Mouse (Mus musculus) telencephalon, adult 2 months (tissue): ENCODE measurements at regions not wholly inside any gene's neighbourhood (a gene's known extent, or its start where the extent isn't known, plus 50 kb on each side); places are given as distances from the start of the nearest gene placed in this dataset.

Source experiments
- DNase-seq: peaks from one replicate; pipeline ENCODE4 v3.0.0-alpha.2; 2011; ENCODE audit warnings: low read depth, low spot score

DNA sequence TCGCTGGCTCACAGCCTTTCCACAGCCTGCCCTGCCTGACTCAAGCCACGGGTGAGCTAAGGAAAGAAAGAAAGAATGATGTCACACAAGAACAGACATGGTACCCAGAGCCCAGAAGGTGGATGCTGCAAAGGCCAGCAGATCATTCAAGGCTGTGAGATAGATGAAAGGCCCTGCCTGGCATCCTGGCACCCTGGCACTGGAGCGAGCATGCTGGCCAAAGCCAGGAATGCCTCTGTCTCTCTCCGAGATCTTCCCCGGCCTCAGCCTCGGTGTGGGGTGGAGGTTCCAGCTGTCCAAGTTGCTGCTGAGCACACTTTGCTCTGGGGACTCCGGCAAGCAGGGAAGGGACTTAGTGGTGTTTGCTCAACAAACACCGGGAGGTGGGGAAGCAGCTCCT, 116.4 kb upstream of the Lhx5 start:
- DNase-seq: no peak

DNA sequence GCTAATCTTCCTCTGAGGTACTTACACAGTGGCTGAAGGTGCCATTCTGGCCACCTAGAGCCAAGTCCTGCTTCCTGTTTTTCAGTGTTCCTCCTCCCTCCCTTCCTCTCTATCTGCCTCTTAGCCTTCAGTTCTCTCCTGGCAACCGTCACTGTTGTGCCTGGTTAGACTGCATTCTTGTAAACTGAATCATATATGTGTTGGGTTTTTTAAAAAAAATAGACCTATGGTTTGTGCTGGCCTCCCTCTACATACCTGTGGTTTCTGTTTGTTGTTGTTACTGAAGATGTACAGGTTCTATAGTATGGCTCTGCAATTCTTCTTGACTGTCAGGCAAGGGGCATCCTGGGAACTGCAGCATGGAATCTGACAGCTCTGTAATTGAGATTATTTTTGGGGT, 112.5 kb upstream of the Lhx5 start:
- DNase-seq: no peak

DNA sequence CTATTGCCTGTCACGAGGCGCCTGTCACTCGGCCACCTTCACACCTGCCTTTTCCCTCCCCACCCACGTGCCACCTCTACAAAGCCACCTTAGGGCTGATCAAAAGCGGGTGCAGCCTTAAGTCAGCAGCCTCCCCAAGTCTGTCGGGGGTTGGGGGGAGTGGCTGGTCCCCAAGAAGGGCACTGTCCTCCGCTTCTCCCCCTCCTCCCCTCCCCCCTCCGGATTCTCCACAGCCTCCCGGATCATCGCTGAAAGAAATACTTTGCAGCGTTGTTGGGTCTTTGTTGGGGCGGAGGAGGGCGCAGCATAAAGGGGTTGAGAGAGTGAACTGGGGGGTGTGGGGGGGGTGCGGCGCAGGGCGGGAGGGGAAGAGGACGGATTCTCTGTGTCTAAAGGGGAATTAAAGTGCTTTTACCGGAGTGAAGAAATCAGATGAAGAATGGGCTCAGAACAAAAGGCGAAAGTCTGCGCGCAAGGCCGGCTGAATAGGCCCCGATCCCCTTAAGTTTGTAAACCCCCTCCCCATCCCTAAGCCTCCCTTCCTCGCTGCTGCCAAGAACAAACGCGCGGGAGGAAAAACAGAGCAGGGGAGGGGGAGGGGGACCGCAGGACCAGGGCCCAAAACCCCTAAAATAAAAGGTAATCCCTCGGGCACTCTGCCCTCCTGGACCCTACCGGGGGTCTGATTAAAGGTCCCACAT, 109.3 kb upstream of the Lhx5 start:
- no peak for DNase-seq

DNA sequence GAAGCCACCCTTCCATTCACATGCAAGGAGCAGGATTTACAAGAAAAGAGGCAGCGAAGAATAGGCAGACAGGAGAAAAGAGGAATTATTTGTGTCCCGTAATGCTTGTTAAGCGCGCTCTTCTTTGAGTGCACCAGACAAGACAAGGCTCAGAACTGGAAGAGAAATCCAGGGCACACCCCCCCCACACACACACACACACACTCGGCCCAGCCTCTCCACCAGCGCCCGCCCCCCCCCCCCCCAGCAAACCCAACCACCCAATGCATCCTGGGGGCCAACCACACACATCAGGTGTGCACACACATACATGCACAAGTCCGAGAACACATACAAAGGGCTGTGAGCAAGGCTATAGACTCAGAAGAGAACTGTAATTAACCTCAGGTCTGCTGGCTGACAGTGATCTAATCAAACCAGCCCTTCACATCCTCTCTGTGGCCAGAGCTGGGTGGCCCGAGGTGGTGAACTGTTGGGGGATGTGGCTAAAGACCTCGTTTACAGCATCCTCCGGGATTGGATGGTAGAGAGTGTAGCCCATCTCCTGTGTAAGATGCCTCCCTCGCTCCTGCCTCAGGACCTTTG, 108.7 kb upstream of the Lhx5 start:
- DNase-seq: no peak

DNA sequence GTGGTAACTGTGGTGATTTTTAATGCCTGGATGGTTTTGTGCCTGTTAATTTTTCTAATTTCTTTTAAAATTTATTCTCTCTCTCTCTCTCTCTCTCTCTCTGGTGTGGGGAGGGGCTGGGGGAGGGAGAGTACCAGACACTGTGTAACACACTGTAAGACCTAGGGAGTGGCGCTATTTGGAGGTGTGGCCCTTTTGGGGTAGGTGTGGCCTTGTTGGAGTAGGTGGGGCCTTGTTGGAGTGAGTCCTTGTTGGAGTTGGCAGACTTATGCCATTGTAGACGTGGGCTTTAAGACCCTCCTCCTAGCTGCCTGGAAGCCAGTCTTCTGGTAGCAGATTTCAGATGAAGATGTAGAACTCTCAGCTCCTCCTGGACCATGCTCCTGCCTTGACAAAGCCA, 107.4 kb upstream of the Lhx5 start:
- DNase-seq: no peak

DNA sequence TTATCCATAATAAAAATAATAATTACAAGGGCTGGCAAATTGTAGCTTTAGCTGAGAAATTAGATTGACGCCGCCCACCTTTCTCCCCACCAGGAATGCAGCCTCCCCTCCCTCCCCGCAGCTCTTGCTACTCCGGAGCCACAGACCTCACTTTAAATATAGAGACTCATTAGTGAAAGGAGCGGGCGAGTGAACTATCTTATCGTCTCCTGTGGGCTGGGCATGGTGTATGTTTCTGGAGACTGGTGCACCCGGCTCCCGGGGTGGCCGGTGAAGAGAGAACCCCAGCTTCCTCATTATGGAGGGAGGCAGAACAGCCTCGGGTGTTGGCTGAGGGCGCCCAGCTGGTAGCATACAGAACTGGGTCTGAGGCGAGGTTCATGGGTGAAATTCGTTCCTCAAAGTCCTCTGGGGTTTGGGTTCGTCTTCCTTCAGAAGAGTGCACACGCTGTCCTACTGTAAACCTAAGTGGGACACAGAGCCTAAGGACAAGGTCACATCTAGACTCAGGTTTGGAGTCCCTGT, 106.1 kb upstream of the Lhx5 start:
- DNase-seq: no peak

DNA sequence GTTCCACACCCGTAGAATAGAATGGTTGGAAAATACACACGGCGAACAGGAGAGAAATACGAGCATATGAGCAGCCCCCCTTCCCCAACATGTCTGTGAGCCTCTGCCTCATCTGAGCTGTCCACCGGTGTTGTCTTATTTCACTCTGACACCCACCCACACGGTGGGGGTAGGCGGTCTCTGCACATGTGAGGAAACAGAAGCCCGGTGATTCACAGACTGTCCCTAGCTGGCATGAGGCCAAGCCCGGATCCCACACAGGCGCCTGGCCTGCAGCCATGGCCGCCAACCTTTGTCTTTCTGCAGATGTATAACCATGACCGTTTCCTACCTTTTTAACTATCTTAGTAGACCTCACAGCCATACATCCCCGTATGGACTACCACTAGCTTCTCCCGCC, 99.5 kb upstream of the Lhx5 start:
- no peak for DNase-seq

DNA sequence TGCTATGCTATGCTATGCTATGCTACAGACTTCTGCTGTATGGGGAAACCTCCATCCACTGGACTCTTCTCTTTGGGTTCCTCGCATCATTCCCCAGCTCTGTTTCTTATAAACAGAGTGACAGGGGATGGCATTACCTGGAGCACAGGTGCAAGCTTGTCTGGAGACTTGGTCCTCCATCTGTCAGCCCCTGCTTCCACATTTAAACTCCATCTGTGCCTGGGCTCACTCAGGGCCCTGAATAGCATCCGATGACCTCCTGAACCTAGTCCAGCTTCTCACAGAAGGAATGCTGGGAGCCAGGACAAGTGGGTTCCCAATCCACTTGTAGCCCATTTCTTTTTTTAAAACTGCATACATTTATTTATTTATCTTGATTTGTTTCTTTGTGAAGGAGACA, 92.3 kb upstream of the Lhx5 start:
- DNase-seq: no peak

DNA sequence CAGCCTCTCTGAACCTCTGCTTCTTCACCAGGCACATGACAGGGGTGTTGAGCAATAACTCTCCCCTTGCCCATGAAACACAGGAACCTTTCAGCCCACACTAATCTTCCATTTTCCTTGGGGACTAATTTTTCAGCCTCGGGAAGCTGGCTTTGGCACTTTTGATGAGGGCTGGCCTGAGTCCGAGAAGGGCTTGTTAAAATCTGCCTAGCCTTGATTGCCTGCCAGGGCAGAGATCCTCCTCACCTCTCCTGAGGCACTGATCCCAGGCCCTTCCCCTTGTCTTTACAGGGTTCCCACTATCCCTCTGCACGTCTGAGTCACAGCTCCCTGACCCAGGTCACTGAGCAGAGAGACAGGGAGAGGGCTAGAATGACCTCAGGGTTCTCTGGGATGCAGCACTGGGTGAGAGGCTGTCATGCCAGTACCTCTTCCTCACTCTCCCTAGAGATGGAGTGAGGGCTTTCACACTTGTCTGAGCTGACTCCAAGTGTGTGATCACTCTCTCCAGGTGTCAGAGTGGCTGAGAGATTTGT, 90.7 kb upstream of the Lhx5 start:
- no peak for DNase-seq

DNA sequence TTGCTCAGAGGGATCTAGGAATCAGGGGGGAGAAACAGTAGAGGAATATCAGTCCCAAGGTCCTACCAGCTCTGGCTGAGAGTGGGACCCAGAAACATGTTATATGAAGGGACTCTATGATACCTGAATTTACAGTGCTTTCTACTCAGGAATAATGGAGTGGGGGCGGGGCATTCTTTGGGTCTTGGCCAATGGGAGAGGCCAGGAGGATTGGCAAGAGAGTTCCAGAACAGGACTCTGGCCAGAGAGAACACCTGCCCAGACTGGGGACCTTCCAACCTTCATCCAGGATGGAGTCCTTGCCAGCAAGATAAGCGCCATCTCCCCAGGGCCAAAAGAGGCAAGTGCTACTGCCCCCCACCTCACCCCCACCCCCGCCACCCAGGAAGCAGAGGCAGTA, 81.0 kb upstream of the Lhx5 start:
- no peak for DNase-seq

DNA sequence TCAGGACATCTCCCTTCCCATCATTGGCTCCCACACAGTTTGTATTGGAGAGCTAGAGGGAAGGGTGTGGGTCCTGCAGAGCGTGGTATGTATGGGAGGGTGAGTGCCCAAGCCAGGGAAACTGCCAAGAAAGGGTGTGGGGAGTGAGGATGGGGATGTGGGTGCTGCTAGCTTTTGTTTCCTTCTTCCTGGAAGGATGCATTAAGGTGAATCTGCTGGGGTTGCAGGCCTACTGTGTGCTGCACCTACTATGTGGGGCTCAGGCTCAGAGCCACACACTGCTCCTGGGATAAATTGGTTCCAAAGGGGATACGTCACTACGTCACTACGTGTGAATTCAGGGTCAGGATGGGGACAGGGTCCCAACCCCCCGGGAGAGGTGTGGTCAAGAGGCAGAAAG, 79.7 kb upstream of the Lhx5 start:
- no peak for DNase-seq

DNA sequence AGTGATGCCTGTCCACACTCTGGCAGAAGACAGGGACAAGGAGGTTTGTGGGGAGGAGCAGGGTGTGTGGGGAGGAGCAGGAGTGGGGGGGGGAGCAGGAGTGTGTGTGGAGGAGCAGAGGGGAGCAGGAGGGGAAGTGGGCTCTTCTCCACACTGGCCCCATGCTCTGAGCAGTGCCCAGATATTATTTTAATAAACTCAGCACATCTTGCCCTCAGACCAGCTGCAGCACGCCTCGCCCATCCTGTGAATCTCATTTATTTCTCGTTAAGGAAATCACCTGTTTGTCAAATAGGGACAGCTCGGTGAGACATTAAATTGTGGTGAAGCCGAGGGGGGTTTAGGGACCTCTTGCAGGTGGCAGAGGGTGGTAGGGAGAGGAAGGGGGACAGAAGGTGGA, 77.8 kb upstream of the Lhx5 start:
- DNase-seq: no peak

DNA sequence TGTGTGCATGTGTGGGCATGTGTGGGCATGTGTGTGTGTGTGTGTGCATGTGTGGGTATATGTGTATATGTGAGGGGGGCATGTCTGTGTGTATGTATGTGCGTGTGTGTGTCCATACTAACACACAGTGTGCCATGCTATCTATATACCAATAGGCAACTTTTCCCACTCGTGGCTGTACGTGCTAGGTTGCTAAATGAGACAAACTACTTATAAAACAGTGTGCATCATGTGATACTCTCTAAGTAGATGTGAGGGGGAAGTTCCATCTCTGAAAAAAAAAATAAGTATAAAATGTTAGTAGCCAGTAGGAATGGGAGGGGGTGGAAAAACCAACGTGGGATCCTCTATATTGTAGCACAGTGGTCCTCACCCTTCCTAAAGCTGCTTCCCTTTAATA, 74.5 kb upstream of the Lhx5 start:
- peak; percentile 34 for DNase-seq

DNA sequence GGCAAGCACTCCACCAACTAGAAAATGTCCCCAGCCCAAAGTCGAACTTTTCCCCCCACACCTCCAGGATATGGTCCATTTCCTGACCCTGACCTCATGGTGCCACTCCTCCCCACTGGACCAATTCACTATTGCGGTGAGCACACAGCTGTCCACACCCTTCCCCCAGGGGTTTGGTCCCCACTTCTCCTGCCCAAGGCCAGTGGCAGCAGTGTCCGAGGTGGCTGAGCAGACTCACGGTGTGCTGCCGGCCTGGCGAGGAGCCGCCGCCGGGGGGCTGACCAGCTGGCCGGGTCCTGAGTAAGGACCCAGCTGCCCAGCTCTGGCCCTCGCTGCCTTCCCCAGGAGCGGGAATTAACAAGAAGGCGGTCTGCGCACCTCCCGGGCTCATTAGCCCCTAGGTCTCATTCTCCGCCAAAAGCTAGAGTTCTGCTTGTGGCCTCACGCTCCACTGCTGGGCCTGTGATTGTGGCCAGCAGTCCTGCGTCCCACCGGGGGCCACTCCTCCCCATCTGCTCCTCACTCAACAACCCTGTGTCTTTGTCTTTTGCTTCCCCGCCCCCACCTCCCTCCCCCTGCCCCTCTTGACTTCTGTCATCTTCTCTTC, 73.3 kb upstream of the Lhx5 start:
- no peak for DNase-seq

DNA sequence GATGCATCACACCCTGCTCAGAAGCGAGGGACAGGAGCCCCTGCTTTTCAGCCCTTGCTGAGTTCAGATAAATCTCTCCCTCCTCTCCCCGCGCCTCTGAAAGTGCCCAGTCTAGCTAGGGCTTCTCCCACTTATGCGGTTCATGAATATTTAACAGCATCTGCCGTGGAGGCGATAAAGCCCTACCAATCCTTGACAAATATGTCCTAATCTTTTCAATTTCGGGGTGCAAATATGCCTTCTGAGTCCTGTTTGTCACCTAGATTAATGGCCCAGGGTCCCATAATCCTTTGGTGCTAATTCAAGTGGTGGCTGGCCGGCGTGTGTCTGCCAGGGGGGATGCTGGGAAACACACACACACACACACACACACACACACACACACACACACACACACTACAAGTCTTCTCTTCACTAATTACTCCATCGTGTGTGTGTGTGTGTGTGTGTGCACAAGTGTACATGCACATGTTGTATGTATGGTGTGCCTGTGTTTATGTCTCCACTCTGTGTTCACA, 65.5 kb upstream of the Lhx5 start:
- peak; percentile 23 for DNase-seq

DNA sequence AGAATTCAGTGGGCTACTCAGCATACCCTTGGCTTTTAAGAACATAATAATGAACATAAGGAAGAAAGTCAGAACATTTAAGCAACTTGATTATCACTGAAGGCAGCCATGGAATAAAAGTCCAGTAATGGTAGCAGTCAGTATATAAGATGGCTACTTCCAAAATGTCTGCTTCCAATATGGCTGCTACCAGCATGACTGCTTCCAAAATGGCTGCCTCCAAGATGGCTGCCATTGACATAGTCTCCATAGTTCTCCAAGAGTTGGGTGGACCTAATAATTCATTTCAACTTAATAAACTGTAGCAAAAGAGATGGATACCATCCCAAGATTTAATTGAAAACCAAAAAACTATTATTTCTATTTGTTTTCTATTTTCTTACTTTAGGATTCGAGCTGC, 62.7 kb upstream of the Lhx5 start:
- no peak for DNase-seq

DNA sequence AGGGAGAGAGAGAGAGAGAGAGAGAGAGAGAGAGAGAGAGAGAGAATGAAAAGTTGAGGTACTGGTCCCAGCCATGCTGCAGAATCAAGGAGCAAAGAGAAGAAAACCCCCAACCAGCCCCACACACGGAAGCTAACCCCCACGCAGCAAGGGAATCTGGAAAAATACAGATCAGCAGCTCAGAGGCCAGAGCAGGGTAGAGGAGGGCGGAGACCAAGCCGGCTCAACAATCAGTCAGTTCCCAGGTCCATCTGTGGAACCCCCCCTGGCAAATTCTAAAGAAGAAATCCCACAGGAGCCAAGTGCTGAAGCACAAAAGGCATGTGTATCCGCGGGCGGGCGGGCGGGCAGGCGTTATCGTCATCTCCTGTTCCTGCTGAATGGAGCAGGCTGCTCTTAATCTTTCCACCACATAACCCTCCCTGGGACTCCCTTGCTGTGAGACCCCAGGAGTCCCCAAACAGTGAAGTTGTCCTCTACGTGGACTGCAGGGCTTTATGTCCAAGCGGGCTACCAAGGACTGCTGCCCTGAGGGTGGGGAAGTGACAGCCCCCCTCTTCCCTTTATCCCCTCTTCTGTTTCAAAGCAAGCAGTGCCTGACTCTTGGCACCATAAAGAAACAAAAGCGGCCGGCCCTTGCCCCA, 60.2 kb upstream of the Lhx5 start:
- DNase-seq: no peak

DNA sequence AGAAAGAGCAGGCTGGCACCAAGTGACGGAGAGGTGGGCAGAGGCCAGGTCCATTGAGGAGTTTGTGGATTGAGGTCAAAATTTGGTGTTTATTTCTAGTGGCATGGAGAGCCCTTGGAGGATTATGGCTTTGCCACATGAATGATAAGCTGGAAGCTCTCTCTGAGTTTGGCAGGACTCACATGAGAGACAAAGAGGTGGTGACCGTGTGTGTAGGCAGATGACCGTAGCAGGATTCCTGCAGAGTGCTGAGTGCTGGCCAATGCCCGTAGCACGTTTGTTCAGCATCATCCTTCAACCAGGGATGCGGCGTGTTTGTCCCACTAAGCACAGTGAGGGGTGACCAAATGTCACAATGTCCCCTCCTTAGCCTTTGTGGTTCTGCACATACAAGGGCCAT, 58.1 kb upstream of the Lhx5 start:
- no peak for DNase-seq
